Mouse (Mus musculus): ENCODE data around the gene Gimap1. TPM values are rescaled to one million over a fixed set of nuclear protein-coding genes. Genes with fewer than 3 reads are reported as not detected.

Gimap1 gene
- total and polyA plus RNA-seq, 3 experiments, result 54.5 to 144 (median 91.8) TPM

DNA sequence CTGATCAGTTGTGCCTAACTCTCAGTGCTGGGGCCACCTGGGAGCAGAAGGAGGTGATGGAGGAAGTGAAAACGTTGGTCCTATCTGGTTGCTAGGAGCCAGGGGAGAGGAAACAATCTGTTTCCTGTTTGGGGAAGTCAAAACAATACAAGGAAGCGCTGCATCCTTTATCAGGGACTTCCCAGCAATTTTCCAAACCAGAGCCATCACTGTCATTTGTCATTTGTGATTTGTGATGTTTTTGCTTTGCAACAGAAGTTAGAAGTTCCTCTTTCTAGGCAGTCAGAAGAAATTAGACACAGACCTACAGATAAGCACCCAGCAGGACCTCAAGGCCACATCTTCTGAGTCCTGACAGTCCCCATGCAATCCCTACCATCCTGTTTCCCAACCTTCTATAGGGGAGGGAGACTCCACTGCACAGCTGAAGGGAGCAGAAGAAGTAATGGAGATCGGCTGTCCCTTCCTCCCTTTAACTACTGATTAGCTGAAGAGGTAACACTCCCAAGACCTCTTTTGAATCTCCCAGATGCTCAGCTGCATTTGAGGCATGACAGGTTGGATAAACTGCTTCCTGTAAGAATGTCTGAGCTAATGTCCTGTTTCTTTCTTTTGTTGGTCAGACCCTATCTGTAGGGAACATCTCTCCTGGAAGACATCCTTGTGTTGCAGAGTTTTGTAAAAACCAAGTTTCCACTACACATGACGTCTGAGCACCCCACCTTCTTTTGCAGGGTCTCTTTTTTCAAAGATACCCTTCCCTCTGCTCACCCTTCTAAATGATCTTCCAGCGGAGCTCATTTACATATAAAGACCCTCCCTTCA is 38.4 kb upstream of the Gimap1 start (continued):
- TF ChIP-seq MEF2A (IDR thresholded peaks at IDR 0.05; ENCODE audit: borderline replicate concordance, low read depth, low read length), result peak; percentile 93
- TF ChIP-seq MAZ (IDR thresholded peaks at IDR 0.05; ENCODE audit: low read depth, low read length), result peak; percentile 70; the same call in 1 of the 2 replicates
- no peak for TF ChIP-seq NRF1 (IDR thresholded peaks at IDR 0.05; ENCODE audit: low read depth, low read length)
- peak; percentile 86 for TF ChIP-seq BHLHE40 (IDR thresholded peaks at IDR 0.05; ENCODE audit: low read depth, low read length)
- no peak for TF ChIP-seq GABPA (IDR thresholded peaks at IDR 0.05; ENCODE audit: insufficient replicate concordance, low read depth, low read length)
- peak; percentile 95 for TF ChIP-seq ETS1 (conservative IDR thresholded peaks at IDR 0.05; ENCODE audit: low read depth, low read length)
- TF ChIP-seq ZC3H11A (IDR thresholded peaks at IDR 0.05; ENCODE audit: low read depth, low read length), result no peak; the same call in 1 of the 2 replicates
- no peak for TF ChIP-seq CTCF (conservative IDR thresholded peaks at IDR 0.05 in 1 of 2, IDR thresholded peaks at IDR 0.05 in 1 of 2; ENCODE audit: low read depth in 2 of 2, low read length in 2 of 2)
- TF ChIP-seq EP300 (IDR thresholded peaks at IDR 0.05; ENCODE audit: low read length), result peak; percentile 100
- 0 out of 2 replicates have a peak, but pooled peaks have one; percentile 16 for TF ChIP-seq MAX (IDR thresholded peaks at IDR 0.05; ENCODE audit: low read length)

DNA sequence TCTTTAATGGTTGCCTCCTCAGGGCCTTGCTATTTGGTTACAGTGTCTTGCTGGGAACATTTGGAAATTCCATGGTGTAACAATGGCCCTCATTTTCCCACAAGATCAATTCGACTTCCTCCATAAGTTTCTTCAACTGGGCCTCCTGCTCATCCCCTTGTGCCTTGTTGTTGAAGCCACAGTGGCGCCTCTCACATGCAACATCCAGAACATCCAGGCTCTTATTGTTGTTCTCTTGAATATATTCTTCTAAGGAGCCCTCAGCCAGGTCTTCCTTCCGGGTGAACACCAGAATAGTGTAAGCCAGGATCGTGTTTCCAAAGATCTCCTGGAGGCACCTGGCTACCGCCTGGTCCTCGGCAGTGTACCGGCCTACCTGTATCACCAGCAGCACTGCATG is 36.7 kb upstream of the Gimap1 start:
- TF ChIP-seq MYC (IDR thresholded peaks at IDR 0.05; ENCODE audit: low read depth, low read length) (no peak), JUND (conservative IDR thresholded peaks at IDR 0.05; ENCODE audit: low read depth, low read length) (no peak), USF1 (IDR thresholded peaks at IDR 0.05; ENCODE audit: low read depth, low read length) (no peak), KAT2A (IDR thresholded peaks at IDR 0.05; ENCODE audit: insufficient replicate concordance, low read length) (no peak), MAFK (IDR thresholded peaks at IDR 0.05; ENCODE audit: insufficient replicate concordance, low read length) (no peak), CHD2 (IDR thresholded peaks at IDR 0.05; ENCODE audit: low read length) (no peak), NELFE (IDR thresholded peaks at IDR 0.05; ENCODE audit: low read depth, low read length) (no peak), JUN (IDR thresholded peaks at IDR 0.05; ENCODE audit: insufficient read depth, low read depth, low read length) (no peak), POLR2AphosphoS2 (IDR thresholded peaks at IDR 0.05; ENCODE audit: low read depth, low read length) (no peak), PAX5 (IDR thresholded peaks at IDR 0.05; ENCODE audit: low read length) (no peak), ZMIZ1 (IDR thresholded peaks at IDR 0.05; ENCODE audit: low read depth, low read length) (no peak), MAZ (IDR thresholded peaks at IDR 0.05; ENCODE audit: low read depth, low read length) (no peak), RCOR1 (conservative IDR thresholded peaks at IDR 0.05; ENCODE audit: low read depth, low read length) (no peak)
- dilution Hi-C loops (cut with MboI; ENCODE audit: extremely low pct_ligation_motif_present, extremely low pct_unique_long_range_greater_than_20kb, low sequenced_read_pairs), result no loop called here
- Histone ChIP-seq H3K9me3 (replicated peaks; ENCODE audit: low read length) (peaks cover 3% of the 10 kb centered on the region), H3K4me2 (ENCODE audit: insufficient read depth, low read depth, poor library complexity, severe bottlenecking) (no peak overlapping the region), H3K36me3 (replicated peaks in 1 of 2; ENCODE audit: control insufficient read depth in 1 of 2, insufficient read depth in 1 of 2, low read length in 1 of 2) (peaks cover 36 to 60% of the 10 kb centered on the region in 2 experiments), H3K4me3 (replicated peaks in 1 of 3; ENCODE audit: low read depth in 2 of 3, low read length in 2 of 3, poor library complexity in 1 of 3) (no peak overlapping the region), H3K27me3 (replicated peaks) (no peaks in the 10 kb centered on the region), H3K27ac (ENCODE audit: insufficient read depth, low read depth) (peak overlapping the region; percentile 98), H3K4me1 (ENCODE audit: control insufficient read depth in 1 of 2, insufficient read depth in 2 of 2) (peaks cover 43 to 91% of the 10 kb centered on the region in 2 experiments), H3K79me2 (replicated peaks; ENCODE audit: control insufficient read depth, extremely low read depth, insufficient read depth, poor library complexity, severe bottlenecking) (peaks cover 39% of the 10 kb centered on the region), H3K9ac (ENCODE audit: insufficient read depth, low read depth) (no peak overlapping the region; the same call in 1 of the 2 replicates)
- no peak for DNase-seq (ENCODE audit: extremely low read depth)
- in situ Hi-C loops (cut with MboI; ENCODE audit: low pct_ligation_motif_present, low pct_unique_long_range_greater_than_20kb, low sequenced_read_pairs), result loop anchor here (5.0 kb wide), 1 partner anchor 35 kb away; the partner anchor contains the start of gene Gimap1

All from CH12.LX (cell line).